Mouse (Mus musculus) embryonic fibroblast, embryonic 13.5 days (primary cell): ENCODE results near the gene Napb.
A peak's percentile ranks its signal among the peaks of the same experiment; 100 is the strongest.

ENCODE experiments used
- CTCF ChIP-seq: IDR thresholded peaks from 2 replicates; pipeline ENCODE4 v1.5.1; 2011; ENCODE audit warnings: mild to moderate bottlenecking, control low read depth, low read length, moderate library complexity, borderline replicate concordance; ENCODE audit not compliant: insufficient read depth
- POLR2A ChIP-seq: IDR thresholded peaks from 2 replicates; pipeline ENCODE4 v1.6.1; 2011; ENCODE audit warnings: low read depth, mild to moderate bottlenecking, control low read depth, low read length, moderate library complexity

DNA sequence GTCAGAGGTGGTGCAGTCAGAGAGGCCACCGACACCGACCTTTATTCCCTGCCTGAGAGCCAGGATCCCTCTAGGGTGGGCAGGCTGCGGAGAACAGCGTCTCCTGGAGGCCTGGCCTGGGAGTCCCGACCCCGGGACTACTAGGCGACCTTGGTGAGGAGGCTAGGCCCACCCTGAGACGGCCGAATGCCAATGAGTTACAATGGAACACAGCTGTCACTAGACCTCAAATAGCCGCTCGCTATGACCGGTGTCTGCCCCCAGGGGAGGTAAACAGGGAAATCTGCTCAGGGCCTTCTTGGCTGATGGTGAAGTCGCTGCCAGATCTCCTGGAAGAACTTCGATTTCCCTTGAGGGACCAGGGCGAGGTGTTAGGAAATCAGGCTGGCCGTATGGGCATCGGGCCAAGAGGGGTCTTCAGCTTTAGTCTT lies 50.8 kb downstream of the Napb start:
- TF ChIP-seq POLR2A (no peak), CTCF (0 out of 2 replicates have a peak, but pooled peaks have one; percentile 26)
